Mouse (Mus musculus) kidney, embryonic 15.5 days (tissue): ENCODE measurements at regions not wholly inside any gene's neighbourhood (a gene's known extent, or its start where the extent isn't known, plus 50 kb on each side); places are given as distances from the start of the nearest gene placed in this dataset.

ENCODE experiments used
- ATAC-seq: fragments of 200-750 bp; cut with Nextera tagmentation; replicated peaks from 2 replicates; pipeline ENCODE4 v1.8.0; 2017; ENCODE audit warnings: moderate TSS enrichment; ENCODE audit not compliant: low FRiP score
- H3K27ac ChIP-seq: fragments of 300-500 bp; sonication (generic); 2 replicates; pipeline ENCODE4 v1.5.1; 2015; ENCODE audit warnings: mild to moderate bottlenecking, inconsistent platforms
- H3K27me3 ChIP-seq: fragments of 300-500 bp; sonication (generic); 2 replicates; pipeline ENCODE4 v1.6.1; 2015; ENCODE audit warnings: inconsistent platforms
- H3K36me3 ChIP-seq: fragments of 300-500 bp; sonication (generic); 2 replicates; pipeline ENCODE4 v1.6.1; 2015; ENCODE audit warnings: inconsistent platforms
- H3K4me1 ChIP-seq: fragments of 300-500 bp; sonication (generic); 2 replicates; pipeline ENCODE4 v1.6.1; 2015; ENCODE audit warnings: inconsistent platforms
- H3K4me2 ChIP-seq: fragments of 300-500 bp; sonication (generic); 2 replicates; pipeline ENCODE4 v1.6.1; 2015; ENCODE audit warnings: moderate library complexity, mild to moderate bottlenecking, inconsistent platforms
- H3K4me3 ChIP-seq: fragments of 300-500 bp; sonication (generic); replicated peaks from 2 replicates; pipeline ENCODE4 v1.5.1; 2015; ENCODE audit warnings: mild to moderate bottlenecking, inconsistent platforms
- H3K9ac ChIP-seq: fragments of 300-500 bp; sonication (generic); 2 replicates; pipeline ENCODE4 v1.6.1; 2015; ENCODE audit warnings: mild to moderate bottlenecking, inconsistent platforms
- H3K9me3 ChIP-seq: fragments of 300-500 bp; sonication (generic); replicated peaks from 2 replicates; pipeline ENCODE4 v1.6.1; 2016; ENCODE audit warnings: inconsistent platforms
- WGBS: fragments of 180-500 bp; shearing (Covaris S2); methylation state at CpG from one replicate; pipeline ENCODE4 v1.1.7; 2015; ENCODE audit warnings: mixed read lengths; 5-methylcytosine and 5-hydroxymethylcytosine counted together

DNA sequence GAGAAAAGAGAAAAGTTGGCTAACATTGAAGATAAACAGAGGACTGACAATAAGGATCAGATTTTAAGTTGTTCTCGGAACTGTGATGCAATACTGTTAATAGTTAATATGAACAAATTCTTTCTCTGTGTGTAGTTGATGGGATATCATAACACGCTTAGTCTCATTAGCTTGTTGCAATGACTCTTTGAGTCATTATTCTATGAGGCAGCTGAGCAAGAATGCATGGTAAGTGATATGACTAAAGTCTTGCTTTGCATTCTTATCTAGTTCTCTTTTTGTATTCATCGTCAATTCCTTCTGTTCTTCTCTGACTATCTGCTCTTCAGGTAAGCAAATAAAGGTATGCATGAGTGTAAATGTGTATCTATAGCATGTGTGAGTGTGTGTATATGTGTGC is 159.3 kb downstream of the Trim52 start:
- H3K4me2 ChIP-seq, result no peak overlapping the region
- H3K27me3 ChIP-seq, result no peaks in the 10 kb centered on the region
- 94% methylated on average over 3 of the region's 3 CpGs for WGBS
- no peaks in the 10 kb centered on the region for H3K4me1 ChIP-seq
- H3K36me3 ChIP-seq, result no peaks in the 10 kb centered on the region
- no peak overlapping the region for H3K27ac ChIP-seq
- no peaks in the 10 kb centered on the region for H3K9me3 ChIP-seq
- no peak overlapping the region for H3K9ac ChIP-seq
- H3K4me3 ChIP-seq, result no peak overlapping the region
- no peak for ATAC-seq

DNA sequence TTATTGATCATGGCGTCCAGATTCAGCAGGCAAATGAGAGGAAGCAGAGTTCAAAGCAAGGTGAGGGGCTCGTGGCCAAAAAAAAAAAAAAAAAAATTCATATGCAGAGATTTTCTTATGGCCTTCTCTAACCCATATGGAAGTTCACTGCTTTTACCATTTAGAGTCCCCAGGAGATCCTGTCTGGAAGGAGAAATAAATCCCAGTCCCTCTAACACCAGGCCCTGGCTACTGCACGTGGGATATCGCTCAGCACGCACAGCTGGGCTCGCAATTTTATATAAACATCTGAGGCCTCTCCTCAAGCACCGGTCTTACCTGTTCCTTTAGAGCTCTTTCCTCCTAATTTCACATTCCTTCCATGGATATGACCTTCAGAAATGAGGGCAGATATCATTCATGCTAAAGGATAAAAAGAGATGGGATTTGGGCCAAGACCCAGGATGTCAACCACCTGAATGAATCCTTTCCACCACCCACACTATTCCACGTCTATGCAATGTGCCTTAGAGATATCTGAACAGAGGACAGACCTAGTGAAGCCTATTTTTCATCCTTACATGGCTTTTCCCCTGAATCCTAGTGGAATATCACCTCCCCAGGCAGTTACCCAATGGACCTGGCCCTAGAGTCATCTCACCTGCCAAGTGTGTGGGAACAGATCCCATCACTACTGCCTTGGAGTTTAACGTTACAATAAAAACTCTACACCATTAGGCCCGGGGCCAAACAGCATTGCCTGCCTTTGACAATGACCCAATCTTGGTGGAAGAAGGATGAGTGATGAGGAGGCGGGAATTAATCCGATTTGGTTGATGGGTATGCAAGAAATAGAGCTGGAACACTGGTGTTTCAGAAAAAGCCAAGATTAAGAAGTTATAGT is 161.9 kb downstream of the Trim52 start:
- H3K4me1 ChIP-seq, result no peaks in the 10 kb centered on the region
- H3K4me2 ChIP-seq, result no peak overlapping the region
- H3K27ac ChIP-seq, result no peak overlapping the region
- no peak for ATAC-seq
- H3K36me3 ChIP-seq, result no peaks in the 10 kb centered on the region
- no peaks in the 10 kb centered on the region for H3K27me3 ChIP-seq
- WGBS, result 78% methylated on average over 12 of the region's 12 CpGs
- no peak overlapping the region for H3K4me3 ChIP-seq
- H3K9ac ChIP-seq, result no peak overlapping the region
- H3K9me3 ChIP-seq, result no peaks in the 10 kb centered on the region

DNA sequence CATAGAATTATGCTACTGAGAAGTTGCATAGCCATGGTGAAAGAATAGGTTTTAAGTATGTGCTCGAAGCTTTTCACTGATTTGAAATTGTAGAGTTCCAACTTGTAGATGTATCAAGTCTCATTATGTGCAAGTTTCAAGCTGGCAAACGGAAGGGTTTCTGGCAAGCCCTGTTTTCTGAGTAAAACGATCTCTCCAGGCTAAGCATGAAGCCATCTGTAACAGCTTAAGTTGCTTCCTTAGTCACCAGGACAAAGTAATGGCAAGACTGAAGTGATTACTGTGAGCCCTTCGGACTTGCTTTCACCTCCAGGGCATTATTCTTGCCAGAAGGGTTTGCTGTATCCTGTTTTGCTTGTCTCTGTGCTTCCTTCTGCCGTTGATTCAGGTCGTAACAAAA is 163.7 kb downstream of the Trim52 start:
- Histone ChIP-seq H3K36me3 (no peaks in the 10 kb centered on the region), H3K9me3 (no peaks in the 10 kb centered on the region), H3K4me1 (no peaks in the 10 kb centered on the region), H3K27me3 (no peaks in the 10 kb centered on the region), H3K4me2 (no peak overlapping the region), H3K27ac (0 out of 2 replicates have a peak overlapping the region, but pooled peaks have one; percentile 32), H3K4me3 (no peak overlapping the region), H3K9ac (no peak overlapping the region)
- WGBS, result 24% methylated on average over 6 of the region's 6 CpGs
- ATAC-seq, result peak; percentile 67; the same call in 1 of the 2 replicates

DNA sequence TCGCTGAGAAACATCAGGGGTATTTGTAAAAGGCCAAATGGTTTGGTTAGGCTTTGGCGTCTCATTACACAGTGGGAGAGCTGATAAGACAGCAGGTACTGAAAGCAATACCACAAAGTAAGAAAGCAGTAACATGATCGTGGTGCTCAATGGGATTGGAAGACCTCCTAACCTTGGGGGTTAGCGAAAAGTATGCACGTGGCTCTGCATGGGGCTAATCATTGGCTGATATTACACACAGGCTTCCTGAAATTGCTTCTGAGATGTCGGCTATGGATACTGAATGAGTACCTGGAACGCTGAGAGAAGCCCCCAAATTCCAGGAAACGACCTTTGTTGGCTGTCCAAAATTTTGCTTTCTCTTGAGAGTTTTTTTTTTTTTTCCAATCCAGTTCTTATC is 207.6 kb downstream of the Trim52 start:
- Histone ChIP-seq H3K4me1 (peaks cover 16% of the 10 kb centered on the region), H3K9me3 (no peaks in the 10 kb centered on the region), H3K27me3 (no peaks in the 10 kb centered on the region), H3K9ac (no peak overlapping the region), H3K4me3 (no peak overlapping the region), H3K27ac (peak overlapping the region; percentile 72), H3K36me3 (no peaks in the 10 kb centered on the region), H3K4me2 (0 out of 2 replicates have a peak overlapping the region, but pooled peaks have one; percentile 10)
- peak; percentile 76 for ATAC-seq
- WGBS, result 23% methylated on average over 8 of the region's 8 CpGs

DNA sequence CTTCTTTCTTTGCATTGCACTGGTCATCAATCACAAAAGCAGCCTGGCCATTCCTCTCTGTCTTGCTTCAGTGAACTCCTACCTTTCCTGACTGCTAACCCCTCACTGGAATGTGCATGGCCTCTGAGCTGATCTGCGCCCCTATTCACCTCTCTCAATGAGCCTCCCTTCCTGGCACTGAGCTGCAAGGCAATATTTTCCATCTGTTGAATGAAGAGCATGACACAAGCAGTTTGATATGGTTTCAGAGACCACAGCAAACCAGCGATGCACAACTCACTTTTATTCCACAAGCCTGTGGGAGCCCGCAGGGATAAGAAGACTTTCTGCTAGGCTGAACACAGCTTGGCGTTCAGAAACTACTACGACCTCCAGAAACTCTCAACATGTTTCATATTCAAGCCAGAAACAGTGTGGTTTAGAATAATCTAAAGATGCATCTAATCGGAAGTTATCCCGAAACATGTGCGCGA is 208.1 kb downstream of the Trim52 start:
- H3K27ac ChIP-seq, result peak overlapping the region; percentile 72
- no peaks in the 10 kb centered on the region for H3K27me3 ChIP-seq
- no peak overlapping the region for H3K4me3 ChIP-seq
- no peaks in the 10 kb centered on the region for H3K9me3 ChIP-seq
- no peak overlapping the region for H3K9ac ChIP-seq
- 34% methylated on average over 9 of the region's 9 CpGs for WGBS
- ATAC-seq, result peak; percentile 99
- H3K36me3 ChIP-seq, result no peaks in the 10 kb centered on the region
- H3K4me1 ChIP-seq, result peaks cover 16% of the 10 kb centered on the region
- 0 out of 2 replicates have a peak overlapping the region, but pooled peaks have one; percentile 28 for H3K4me2 ChIP-seq

DNA sequence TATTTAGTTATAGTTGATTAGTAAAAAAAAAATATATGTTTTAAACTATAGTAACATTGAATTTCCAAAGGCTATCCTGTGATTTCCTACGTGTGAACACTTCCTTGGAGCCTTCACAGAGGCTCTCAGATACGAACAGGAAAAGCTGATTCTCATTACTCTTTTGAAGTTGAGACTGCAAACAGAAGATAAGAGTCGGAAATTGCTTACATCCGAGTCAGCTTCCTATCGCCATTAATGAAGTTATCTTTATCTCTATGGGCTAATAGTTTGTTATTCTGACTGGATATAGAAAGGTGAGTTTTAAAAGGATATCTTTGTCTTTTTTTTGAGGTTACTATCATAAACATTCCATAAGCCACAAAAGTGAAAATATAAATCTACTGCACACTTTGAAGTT is 212.8 kb downstream of the Trim52 start:
- ATAC-seq, result no peak
- Histone ChIP-seq H3K9ac (no peak overlapping the region), H3K4me2 (no peak overlapping the region), H3K36me3 (no peaks in the 10 kb centered on the region), H3K9me3 (no peaks in the 10 kb centered on the region), H3K27ac (no peak overlapping the region), H3K4me1 (peaks cover 9% of the 10 kb centered on the region), H3K4me3 (no peak overlapping the region), H3K27me3 (no peaks in the 10 kb centered on the region)
- 57% methylated on average over 5 of the region's 5 CpGs for WGBS

DNA sequence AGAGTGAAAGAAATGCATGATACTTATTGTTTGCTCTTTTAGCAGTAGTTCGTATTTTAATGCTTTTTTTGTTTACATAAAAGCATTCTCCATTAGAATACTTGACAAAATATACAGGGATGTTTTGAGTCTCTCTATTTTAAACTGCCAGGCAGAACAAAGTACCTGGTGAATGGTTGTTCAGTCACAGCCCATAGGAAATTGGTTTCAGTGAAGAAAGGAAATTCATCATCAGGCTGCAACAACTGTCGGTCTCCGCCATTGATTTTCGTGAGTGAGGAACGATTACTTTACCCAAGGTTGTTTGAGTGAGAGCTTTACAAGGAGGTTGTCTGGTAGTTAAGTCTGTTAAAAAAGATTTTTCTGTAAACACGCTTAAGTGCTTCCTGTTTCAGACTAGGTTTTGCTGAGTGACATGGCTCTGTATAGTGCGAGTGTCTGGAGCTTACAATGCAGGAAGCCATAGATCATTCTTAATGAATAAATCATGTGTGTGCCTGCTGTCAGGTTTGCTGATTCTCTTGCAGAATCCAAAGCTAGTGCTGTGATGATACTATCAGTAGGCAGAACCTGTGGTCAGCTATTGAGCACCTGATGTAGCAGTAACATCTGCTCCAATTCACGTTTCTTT is 221.8 kb downstream of the Trim52 start:
- H3K4me2 ChIP-seq, result no peak overlapping the region
- no peak overlapping the region for H3K4me3 ChIP-seq
- no peaks in the 10 kb centered on the region for H3K27me3 ChIP-seq
- H3K27ac ChIP-seq, result no peak overlapping the region
- no peak for ATAC-seq
- 41% methylated on average over 8 of the region's 8 CpGs for WGBS
- peaks cover 4% of the 10 kb centered on the region; the same call in 1 of the 2 replicates for H3K4me1 ChIP-seq
- H3K36me3 ChIP-seq, result no peaks in the 10 kb centered on the region
- H3K9ac ChIP-seq, result no peak overlapping the region
- H3K9me3 ChIP-seq, result no peaks in the 10 kb centered on the region

DNA sequence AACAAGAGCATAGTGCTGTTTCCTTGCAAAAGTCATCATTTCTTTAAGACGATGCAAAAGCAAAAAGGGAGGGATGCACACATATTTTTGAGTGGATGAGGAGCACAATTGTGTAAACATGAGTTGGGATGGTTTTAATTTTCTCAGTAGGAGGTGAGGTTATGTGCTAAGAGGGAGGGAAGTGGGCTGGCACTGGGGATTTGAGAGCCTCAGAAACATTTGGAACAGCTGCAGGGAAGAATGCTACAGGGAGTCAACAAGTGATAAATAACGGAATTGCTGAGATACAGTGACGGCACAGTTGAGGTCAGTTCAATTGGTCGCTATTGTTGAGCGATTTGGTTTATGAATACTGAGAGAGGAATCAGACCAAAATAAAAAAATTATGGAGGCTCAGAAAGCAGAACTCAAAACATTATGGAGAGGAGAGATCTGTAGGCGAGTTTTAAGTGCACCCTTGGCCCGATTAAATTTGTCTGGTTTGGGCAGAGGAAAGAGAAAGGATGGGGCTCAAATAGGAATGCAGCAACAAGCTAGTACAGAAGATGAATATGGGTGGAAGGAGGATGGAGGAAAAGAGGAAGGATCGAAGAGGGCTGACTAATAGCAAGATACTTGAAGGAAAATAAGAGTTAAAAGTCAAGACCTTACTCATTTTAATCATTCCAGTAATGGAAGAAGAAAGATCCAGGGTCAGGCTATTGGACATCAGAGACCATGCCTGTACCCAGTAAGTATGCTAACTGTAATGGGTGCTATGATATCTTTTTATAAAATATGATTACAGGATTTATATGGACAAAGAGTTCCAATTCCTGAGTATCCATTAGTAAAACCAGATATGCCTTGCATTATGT is 259.0 kb downstream of the Trim52 start:
- H3K9ac ChIP-seq, result no peak overlapping the region
- H3K4me2 ChIP-seq, result 0 out of 2 replicates have a peak overlapping the region, but pooled peaks have one; percentile 18
- WGBS, result 39% methylated on average over 8 of the region's 8 CpGs
- peak; percentile 74 for ATAC-seq
- H3K4me1 ChIP-seq, result 0 out of 2 replicates have a peak, but pooled peaks cover 7% of the 10 kb centered on the region
- no peaks in the 10 kb centered on the region for H3K36me3 ChIP-seq
- no peak overlapping the region for H3K27ac ChIP-seq
- H3K9me3 ChIP-seq, result no peaks in the 10 kb centered on the region
- no peak overlapping the region for H3K4me3 ChIP-seq
- no peaks in the 10 kb centered on the region for H3K27me3 ChIP-seq

DNA sequence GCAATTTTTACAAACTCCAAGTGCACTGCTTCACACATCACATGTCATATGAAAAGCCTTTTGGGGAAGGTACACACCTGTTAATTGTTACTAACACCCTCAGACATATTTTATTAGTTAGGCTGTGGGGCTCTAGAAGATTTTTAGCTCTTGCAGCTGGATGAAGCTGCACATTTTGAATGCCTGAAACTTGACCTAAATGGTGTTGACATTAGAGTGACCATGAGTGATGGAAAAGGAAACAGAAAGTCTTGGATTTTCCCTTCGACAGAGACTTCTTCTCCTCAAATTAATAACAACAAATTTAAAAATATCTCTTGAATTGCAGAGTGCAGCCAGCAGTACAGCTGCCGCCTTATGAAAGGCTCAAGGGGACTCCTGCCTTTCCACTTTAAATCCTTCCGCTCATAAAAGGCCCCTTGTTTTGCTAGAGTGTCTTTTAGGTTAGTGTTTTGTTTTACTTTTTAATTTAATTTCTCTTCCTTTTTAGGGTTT is 259.7 kb downstream of the Trim52 start:
- no peaks in the 10 kb centered on the region for H3K9me3 ChIP-seq
- H3K36me3 ChIP-seq, result no peaks in the 10 kb centered on the region
- ATAC-seq, result peak; percentile 36; the same call in 1 of the 2 replicates
- H3K4me3 ChIP-seq, result no peak overlapping the region
- H3K4me1 ChIP-seq, result 0 out of 2 replicates have a peak, but pooled peaks cover 7% of the 10 kb centered on the region
- H3K4me2 ChIP-seq, result no peak overlapping the region
- peak overlapping the region; percentile 9; the same call in 1 of the 2 replicates for H3K27ac ChIP-seq
- H3K27me3 ChIP-seq, result no peaks in the 10 kb centered on the region
- 27% methylated on average over 3 of the region's 3 CpGs for WGBS
- no peak overlapping the region for H3K9ac ChIP-seq

DNA sequence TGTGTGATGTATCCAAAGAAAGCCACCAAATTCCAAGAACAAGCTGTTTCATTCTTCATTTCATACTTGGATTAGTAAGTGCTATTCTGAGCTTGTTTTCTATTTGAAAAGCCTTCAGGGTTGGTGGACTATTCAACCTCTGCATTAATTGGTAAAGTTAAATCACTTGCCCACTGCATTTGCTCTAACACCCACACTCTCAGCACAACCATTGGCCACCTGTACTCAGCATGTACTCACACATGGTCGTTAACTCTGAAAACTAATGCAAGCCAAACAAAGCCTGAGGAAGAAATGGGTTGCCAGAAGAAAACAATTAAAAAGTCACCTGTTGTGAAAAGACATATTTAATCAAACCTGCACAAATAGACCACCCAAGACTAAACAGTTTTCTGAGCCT is 267.5 kb downstream of the Trim52 start:
- H3K27ac ChIP-seq, result no peak overlapping the region
- 0 out of 2 replicates have a peak, but pooled peaks have one; percentile 62 for ATAC-seq
- no peaks in the 10 kb centered on the region for H3K4me1 ChIP-seq
- H3K4me2 ChIP-seq, result no peak overlapping the region
- no peaks in the 10 kb centered on the region for H3K27me3 ChIP-seq
- H3K4me3 ChIP-seq, result no peak overlapping the region
- no peak overlapping the region for H3K9ac ChIP-seq
- WGBS, result 24% methylated on average over 1 of the region's 1 CpGs
- H3K9me3 ChIP-seq, result no peaks in the 10 kb centered on the region
- H3K36me3 ChIP-seq, result no peaks in the 10 kb centered on the region

DNA sequence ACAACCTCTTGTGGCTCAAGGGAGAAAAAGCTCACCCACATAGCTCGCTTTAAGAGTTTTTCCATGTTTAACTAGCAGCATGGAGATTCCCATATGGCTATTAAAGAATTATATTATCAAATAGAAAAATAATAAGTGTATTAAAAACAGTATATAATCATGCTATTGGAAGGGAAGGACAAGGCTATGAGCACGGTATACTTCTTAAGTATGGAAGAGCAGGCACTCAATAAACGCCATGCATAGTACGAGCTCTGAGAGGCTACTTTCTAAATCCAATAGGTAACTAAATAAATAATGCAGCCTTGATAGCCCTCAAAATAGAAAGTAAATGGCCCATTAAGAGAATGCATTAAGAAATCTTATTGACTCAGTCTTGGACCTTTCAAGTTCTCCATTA is 273.6 kb downstream of the Trim52 start:
- Histone ChIP-seq H3K27me3 (no peaks in the 10 kb centered on the region), H3K4me1 (no peaks in the 10 kb centered on the region), H3K4me3 (no peak overlapping the region), H3K9ac (no peak overlapping the region), H3K36me3 (no peaks in the 10 kb centered on the region), H3K9me3 (no peaks in the 10 kb centered on the region), H3K27ac (peak overlapping the region; percentile 64; the same call in 1 of the 2 replicates), H3K4me2 (no peak overlapping the region)
- ATAC-seq, result 0 out of 2 replicates have a peak, but pooled peaks have one; percentile 29
- 69% methylated on average over 4 of the region's 4 CpGs for WGBS
